Mouse (Mus musculus): ENCODE measurements at regions not wholly inside any gene's neighbourhood (a gene's known extent, or its start where the extent isn't known, plus 50 kb on each side); places are given as distances from the start of the nearest gene placed in this dataset.

DNA sequence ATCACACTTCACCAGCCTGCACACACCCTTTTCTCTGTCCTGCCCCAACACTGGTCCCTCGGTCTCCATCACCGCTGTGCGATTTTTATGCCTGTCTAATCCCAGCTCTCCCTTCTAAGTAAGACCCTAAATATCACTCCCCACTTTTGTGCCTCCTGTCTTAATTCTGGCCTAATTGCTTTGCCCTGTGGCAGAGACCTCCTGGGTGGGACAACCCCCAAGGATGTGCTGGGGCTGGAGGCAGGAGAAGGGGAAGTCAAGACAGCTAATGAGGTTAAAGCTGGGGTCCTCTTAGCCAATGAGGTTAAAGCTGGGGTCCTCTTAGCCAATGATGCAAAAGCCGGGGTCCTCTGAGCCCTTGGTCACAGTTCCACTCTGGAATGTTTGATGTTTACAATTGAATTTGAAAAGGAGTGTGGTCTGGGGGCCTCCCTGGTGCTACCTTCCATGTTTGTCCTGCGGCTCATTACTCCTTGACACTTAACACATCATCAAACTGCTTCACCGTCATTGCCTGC is 290.5 kb upstream of the Tbx3 start:
- Histone ChIP-seq H3K27ac (replicated peaks) (no peak overlapping the region), H3K36me3 (no peaks in the 10 kb centered on the region), H3K27me3 (no peaks in the 10 kb centered on the region), H3K9me3 (replicated peaks) (no peaks in the 10 kb centered on the region), H3K4me3 (replicated peaks) (no peak overlapping the region), H3K4me2 (replicated peaks) (no peak overlapping the region), H3K9ac (no peak overlapping the region), H3K4me1 (no peaks in the 10 kb centered on the region)
- WGBS: 68% methylated on average over 6 of the region's 6 CpGs
- ATAC-seq (ENCODE audit: insufficient number of reproducible peaks, low FRiP score, low TSS enrichment, low read depth): no peak

DNA sequence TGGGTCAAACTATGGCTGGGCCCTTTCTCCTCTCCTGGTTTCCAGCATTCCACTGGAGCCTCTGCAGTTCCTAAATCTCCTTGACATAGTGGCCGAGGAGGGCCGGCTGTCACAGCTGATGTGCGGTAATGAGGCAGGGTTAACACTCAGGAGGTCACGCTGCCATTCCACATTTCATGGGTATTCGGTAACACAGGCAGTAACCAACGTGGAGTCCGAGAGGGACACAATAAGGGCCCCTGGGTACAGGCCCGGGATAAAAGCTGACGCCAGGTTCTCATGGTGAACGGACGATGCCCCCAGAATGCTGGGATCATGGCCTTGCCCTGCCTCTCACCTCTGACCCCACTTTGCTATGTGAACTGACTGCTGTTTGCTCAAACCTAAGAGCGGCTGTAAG is 289.0 kb upstream of the Tbx3 start:
- no peaks in the 10 kb centered on the region for H3K9me3 ChIP-seq (replicated peaks)
- H3K9ac ChIP-seq: no peak overlapping the region
- H3K4me1 ChIP-seq: no peaks in the 10 kb centered on the region
- no peak overlapping the region for H3K27ac ChIP-seq (replicated peaks)
- H3K4me3 ChIP-seq (replicated peaks): no peak overlapping the region
- 55% methylated on average over 12 of the region's 12 CpGs for WGBS
- no peak for ATAC-seq (ENCODE audit: insufficient number of reproducible peaks, low FRiP score, low TSS enrichment, low read depth)
- H3K27me3 ChIP-seq: no peaks in the 10 kb centered on the region
- no peak overlapping the region for H3K4me2 ChIP-seq (replicated peaks)
- H3K36me3 ChIP-seq: no peaks in the 10 kb centered on the region

DNA sequence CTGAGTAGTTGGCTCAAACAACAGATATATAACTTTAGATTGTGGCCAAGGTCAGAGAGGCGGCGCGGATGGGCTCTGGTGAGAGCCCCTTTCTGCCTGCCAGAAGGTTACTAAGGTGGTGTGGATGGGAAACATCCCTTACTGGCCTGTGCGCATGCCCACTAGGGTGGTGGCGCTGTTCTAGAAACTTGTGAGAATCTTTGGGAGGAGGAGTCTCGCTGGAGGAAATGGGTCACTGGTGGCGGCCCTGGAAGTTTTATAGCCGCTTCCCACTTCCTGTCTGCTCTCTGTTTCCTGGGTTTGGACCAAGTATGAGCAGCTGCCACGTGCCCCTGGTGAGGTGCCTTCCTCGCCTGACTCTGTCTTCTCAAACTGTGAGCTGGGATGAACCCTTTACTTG is 285.0 kb upstream of the Tbx3 start:
- WGBS: 94% methylated on average over 10 of the region's 10 CpGs
- H3K27me3 ChIP-seq: no peaks in the 10 kb centered on the region
- H3K36me3 ChIP-seq: no peaks in the 10 kb centered on the region
- H3K9me3 ChIP-seq (replicated peaks): no peaks in the 10 kb centered on the region
- H3K9ac ChIP-seq: no peak overlapping the region
- no peak for ATAC-seq (ENCODE audit: insufficient number of reproducible peaks, low FRiP score, low TSS enrichment, low read depth)
- no peak overlapping the region for H3K27ac ChIP-seq (replicated peaks)
- no peak overlapping the region for H3K4me3 ChIP-seq (replicated peaks)
- peaks cover 19% of the 10 kb centered on the region for H3K4me1 ChIP-seq
- H3K4me2 ChIP-seq (replicated peaks): no peak overlapping the region

DNA sequence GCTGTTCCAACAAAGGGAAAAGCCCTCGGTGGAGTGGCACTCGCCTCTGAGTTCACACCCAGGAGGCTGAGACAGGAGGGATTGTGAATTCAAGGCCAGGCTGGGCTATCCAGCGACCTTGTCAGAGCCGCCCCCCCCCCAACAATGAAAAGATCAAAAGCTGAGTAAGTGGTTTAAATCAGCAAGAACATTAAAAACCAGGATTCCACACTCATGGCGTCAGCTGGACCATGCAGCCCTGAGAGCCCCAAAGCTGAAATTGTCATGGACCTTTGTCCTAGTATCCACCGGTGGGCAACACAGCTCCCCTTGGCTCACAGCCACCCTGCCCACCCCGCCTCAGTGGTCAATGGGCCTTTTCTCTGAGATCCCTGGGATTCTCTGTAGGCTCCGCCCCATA is 283.6 kb upstream of the Tbx3 start:
- WGBS: 75% methylated on average over 8 of the region's 8 CpGs
- ATAC-seq (ENCODE audit: insufficient number of reproducible peaks, low FRiP score, low TSS enrichment, low read depth): no peak
- Histone ChIP-seq H3K36me3 (no peaks in the 10 kb centered on the region), H3K27ac (replicated peaks) (no peak overlapping the region), H3K4me1 (peaks cover 20% of the 10 kb centered on the region), H3K4me2 (replicated peaks) (no peak overlapping the region), H3K9me3 (replicated peaks) (no peaks in the 10 kb centered on the region), H3K4me3 (replicated peaks) (no peak overlapping the region), H3K9ac (no peak overlapping the region), H3K27me3 (no peaks in the 10 kb centered on the region)

DNA sequence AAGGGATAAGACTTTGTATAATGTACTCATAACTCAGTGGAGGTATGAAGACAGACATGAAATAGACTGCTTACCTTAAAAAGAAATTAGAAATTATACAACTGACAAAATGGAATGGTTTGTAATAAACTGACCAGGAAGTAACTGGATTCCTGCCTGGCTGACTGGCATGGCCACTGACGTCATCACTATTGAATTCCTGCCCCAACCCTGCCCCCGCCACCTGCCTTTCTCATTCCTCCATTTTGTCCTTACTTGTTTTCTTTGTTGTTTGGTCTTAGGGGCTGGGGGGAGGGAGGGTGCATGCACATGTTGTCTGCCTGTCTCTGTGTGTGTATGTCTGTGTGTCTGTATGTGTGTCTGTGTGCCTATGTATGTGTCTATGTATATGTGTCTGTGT is 283.2 kb upstream of the Tbx3 start:
- 55% methylated on average over 2 of the region's 2 CpGs for WGBS

DNA sequence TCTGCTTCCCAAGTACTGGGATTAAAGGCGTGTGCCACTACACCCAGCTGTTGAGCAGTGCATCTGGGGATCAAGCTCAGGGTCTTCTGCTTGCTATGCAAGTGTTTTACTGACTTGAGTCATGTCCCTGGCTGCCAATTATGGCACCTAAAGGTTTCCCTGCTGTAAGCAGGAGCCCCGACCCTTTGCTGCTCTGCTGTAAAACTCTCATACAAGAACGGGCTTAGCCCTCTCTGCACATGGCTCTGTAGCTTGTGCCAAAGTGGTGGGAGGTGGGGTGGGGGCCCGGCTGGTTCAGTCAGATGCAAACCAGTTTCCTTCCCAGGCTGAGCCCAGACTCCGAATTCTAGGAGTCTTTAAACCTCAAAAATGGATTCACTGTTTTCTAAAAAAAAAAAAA is 281.6 kb upstream of the Tbx3 start:
- WGBS: 41% methylated on average over 5 of the region's 5 CpGs
- no peaks in the 10 kb centered on the region for H3K36me3 ChIP-seq
- H3K27ac ChIP-seq (replicated peaks): peak overlapping the region; percentile 83
- H3K9me3 ChIP-seq (replicated peaks): no peaks in the 10 kb centered on the region
- H3K4me2 ChIP-seq (replicated peaks): no peak overlapping the region
- no peak overlapping the region for H3K4me3 ChIP-seq (replicated peaks)
- no peak overlapping the region for H3K9ac ChIP-seq
- H3K4me1 ChIP-seq: peaks cover 22% of the 10 kb centered on the region
- H3K27me3 ChIP-seq: no peaks in the 10 kb centered on the region
- no peak for ATAC-seq (ENCODE audit: insufficient number of reproducible peaks, low FRiP score, low TSS enrichment, low read depth)

More for the DNA sequence above, 283.2 kb upstream of the Tbx3 start:
- Histone ChIP-seq H3K4me1 (peaks cover 20% of the 10 kb centered on the region), H3K36me3 (no peaks in the 10 kb centered on the region), H3K27ac (replicated peaks) (no peak overlapping the region), H3K27me3 (no peaks in the 10 kb centered on the region), H3K9ac (no peak overlapping the region), H3K4me2 (replicated peaks) (no peak overlapping the region), H3K9me3 (replicated peaks) (no peaks in the 10 kb centered on the region), H3K4me3 (replicated peaks) (no peak overlapping the region)
- ATAC-seq (ENCODE audit: insufficient number of reproducible peaks, low FRiP score, low TSS enrichment, low read depth): no peak

DNA sequence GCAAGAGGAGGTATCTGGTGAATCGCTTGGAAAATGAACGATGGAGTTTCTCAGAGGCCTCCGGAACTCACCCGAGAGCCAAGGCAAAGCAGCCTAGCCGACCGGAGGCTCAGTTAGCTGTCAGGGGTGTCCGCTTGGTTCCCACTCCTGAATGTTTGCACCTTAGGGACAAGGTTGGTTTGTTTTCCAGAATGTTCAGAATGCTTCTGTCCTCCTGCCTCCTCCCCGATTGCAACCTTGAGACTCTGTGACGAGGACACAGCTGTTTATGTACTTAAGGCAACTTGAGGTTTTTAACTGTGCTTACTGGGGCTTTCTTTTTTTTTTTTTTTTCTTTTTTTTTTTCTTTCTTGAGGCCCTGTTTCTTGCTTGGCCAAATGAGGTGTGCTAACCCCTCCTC is 281.1 kb upstream of the Tbx3 start:
- Histone ChIP-seq H3K27me3 (no peaks in the 10 kb centered on the region), H3K4me1 (peaks cover 22% of the 10 kb centered on the region), H3K9me3 (replicated peaks) (no peaks in the 10 kb centered on the region), H3K27ac (replicated peaks) (peak overlapping the region; percentile 83), H3K36me3 (no peaks in the 10 kb centered on the region), H3K9ac (no peak overlapping the region), H3K4me3 (replicated peaks) (no peak overlapping the region), H3K4me2 (replicated peaks) (no peak overlapping the region)
- WGBS: 39% methylated on average over 9 of the region's 9 CpGs
- ATAC-seq (ENCODE audit: insufficient number of reproducible peaks, low FRiP score, low TSS enrichment, low read depth): no peak

DNA sequence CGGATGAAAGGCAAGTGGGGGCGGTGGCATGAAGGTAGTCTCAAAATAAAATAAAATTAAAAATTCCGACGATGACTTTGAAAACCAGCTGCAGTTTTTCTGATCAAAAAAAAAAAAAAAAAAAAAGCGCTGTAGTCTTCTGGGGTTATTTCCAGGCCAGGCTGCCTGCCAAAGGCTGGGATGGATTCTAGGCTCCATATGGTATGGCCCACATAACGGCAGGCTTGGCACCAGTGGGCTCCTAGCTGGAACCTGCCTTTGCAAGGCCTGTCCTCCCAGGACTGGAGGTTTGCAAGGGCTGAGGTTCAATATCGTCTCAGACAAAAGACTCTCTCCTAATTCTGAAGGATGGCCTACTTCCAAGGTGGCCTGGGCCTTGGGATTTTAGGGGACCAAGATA is 280.6 kb upstream of the Tbx3 start:
- no peaks in the 10 kb centered on the region for H3K36me3 ChIP-seq
- no peaks in the 10 kb centered on the region for H3K9me3 ChIP-seq (replicated peaks)
- H3K4me3 ChIP-seq (replicated peaks): no peak overlapping the region
- no peaks in the 10 kb centered on the region for H3K27me3 ChIP-seq
- ATAC-seq (ENCODE audit: insufficient number of reproducible peaks, low FRiP score, low TSS enrichment, low read depth): peak; percentile 66; the same call in 1 of the 2 replicates
- WGBS: 42% methylated on average over 7 of the region's 7 CpGs
- H3K9ac ChIP-seq: no peak overlapping the region
- H3K4me1 ChIP-seq: peaks cover 22% of the 10 kb centered on the region
- H3K4me2 ChIP-seq (replicated peaks): no peak overlapping the region
- H3K27ac ChIP-seq (replicated peaks): no peak overlapping the region; the same call in 1 of the 2 replicates

DNA sequence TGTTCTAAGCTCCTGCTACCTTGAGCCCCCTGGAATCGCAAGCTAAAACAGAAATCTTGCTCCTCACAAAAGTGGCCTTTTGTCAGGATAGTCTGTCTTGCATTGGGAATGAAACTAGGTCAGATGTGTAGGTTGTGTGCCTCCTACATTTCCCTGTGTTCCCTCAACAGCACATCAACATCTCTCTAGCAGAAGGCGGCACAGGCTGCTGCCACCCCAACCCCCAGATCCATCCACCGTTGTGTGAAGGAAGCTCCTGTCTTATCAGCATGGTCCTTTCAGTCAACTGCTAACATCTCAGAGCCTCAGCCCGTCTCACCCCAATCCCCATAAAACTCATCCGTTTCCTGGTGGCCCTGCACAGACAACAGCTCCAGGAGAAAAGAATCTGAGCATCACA is 272.0 kb upstream of the Tbx3 start:
- Histone ChIP-seq H3K9ac (no peak overlapping the region), H3K4me3 (replicated peaks) (no peak overlapping the region), H3K4me2 (replicated peaks) (no peak overlapping the region), H3K27ac (replicated peaks) (no peak overlapping the region), H3K36me3 (no peaks in the 10 kb centered on the region), H3K9me3 (replicated peaks) (no peaks in the 10 kb centered on the region), H3K4me1 (peaks cover 16% of the 10 kb centered on the region), H3K27me3 (no peaks in the 10 kb centered on the region)
- ATAC-seq (ENCODE audit: insufficient number of reproducible peaks, low FRiP score, low TSS enrichment, low read depth): no peak
- 87% methylated on average over 5 of the region's 5 CpGs for WGBS

DNA sequence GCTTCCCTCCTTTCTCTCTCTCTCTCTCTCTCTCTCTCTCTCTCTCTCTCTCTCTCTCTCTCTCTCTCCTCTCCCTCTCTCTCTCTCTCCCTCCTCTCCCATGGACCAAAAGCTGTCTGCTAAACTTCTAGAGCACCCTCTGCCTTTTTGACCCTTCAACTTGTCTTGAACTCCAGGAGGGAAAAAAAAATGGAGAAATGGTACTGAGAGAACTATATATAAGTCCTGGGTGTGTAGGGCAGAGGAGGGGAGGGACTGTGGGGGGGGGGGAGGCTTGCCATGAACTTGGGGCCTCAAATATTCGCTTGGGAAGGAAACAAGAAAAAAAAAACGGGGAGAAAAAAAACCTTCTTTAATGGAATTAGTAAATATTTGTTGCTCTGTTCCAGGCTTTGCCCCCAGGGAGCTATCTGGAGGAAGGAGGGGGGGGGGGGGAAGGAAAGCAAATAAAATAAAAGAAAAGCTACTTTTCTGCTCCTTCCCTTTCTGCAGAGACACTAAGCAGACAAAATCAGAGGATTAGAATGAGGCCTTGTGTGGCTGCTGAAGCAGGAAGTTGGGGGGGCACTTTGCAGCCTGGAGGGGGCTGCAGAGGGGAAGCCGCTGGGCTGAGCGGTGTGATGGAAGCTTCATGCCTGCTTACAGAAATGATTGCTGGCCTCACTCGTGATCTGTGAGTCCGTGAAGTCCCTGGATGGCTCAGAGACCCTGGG is 270.1 kb upstream of the Tbx3 start:
- Histone ChIP-seq H3K4me2 (replicated peaks) (no peak overlapping the region), H3K27ac (replicated peaks) (peak overlapping the region; percentile 58), H3K9me3 (replicated peaks) (no peaks in the 10 kb centered on the region), H3K4me1 (peaks cover 16% of the 10 kb centered on the region), H3K27me3 (no peaks in the 10 kb centered on the region), H3K9ac (no peak overlapping the region), H3K36me3 (no peaks in the 10 kb centered on the region), H3K4me3 (replicated peaks) (no peak overlapping the region)
- no peak for ATAC-seq (ENCODE audit: insufficient number of reproducible peaks, low FRiP score, low TSS enrichment, low read depth)
- WGBS: 7% methylated on average over 6 of the region's 6 CpGs

DNA sequence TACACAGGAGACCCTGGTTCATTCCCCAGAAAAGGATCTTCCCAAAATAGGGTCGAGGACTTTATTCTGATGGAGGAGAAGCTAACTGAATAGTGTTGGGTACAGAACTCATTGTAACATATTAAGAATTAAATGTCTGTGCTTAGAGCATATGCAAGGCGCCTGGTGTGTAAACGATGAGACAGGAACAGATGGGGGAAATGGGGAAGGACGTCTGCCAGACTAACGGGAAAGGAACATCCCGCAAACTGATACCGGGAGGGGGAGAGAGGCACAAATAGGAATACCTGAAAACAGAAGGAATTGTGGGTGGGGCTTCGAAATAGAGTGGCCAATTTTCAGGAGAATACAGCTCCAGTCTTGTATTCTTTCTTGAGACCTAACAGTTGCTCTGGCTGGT is 268.6 kb upstream of the Tbx3 start:
- no peak overlapping the region for H3K4me2 ChIP-seq (replicated peaks)
- H3K4me3 ChIP-seq (replicated peaks): no peak overlapping the region
- no peak overlapping the region for H3K9ac ChIP-seq
- H3K27me3 ChIP-seq: no peaks in the 10 kb centered on the region
- ATAC-seq (ENCODE audit: insufficient number of reproducible peaks, low FRiP score, low TSS enrichment, low read depth): no peak
- H3K9me3 ChIP-seq (replicated peaks): no peaks in the 10 kb centered on the region
- 79% methylated on average over 8 of the region's 8 CpGs for WGBS
- H3K36me3 ChIP-seq: no peaks in the 10 kb centered on the region
- no peak overlapping the region for H3K27ac ChIP-seq (replicated peaks)
- H3K4me1 ChIP-seq: peaks cover 16% of the 10 kb centered on the region

DNA sequence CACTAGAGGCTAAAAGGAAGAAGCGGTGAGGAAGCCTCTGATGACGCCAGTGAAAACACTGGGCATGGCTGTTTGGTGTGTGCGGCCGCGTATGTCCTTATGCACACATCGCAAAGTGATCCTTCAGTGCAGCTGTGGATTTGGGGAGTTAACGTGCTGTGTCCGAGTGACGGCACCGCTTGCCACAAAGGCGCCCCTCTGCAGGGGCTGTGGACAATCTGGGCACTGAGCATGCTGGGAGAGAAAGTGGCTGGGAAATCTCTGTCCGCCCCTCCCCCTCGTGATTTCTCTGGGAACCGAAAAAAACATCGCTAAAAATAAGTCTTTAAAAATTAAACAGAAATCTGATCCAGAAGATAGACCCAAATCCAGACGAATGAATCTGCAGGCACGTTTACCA is 267.8 kb upstream of the Tbx3 start:
- no peak overlapping the region for H3K9ac ChIP-seq
- no peaks in the 10 kb centered on the region for H3K9me3 ChIP-seq (replicated peaks)
- 59% methylated on average over 17 of the region's 17 CpGs for WGBS
- peaks cover 16% of the 10 kb centered on the region for H3K4me1 ChIP-seq
- H3K4me3 ChIP-seq (replicated peaks): no peak overlapping the region
- no peak overlapping the region for H3K27ac ChIP-seq (replicated peaks)
- no peaks in the 10 kb centered on the region for H3K36me3 ChIP-seq
- ATAC-seq (ENCODE audit: insufficient number of reproducible peaks, low FRiP score, low TSS enrichment, low read depth): no peak
- no peaks in the 10 kb centered on the region for H3K27me3 ChIP-seq
- no peak overlapping the region for H3K4me2 ChIP-seq (replicated peaks)

Measured in embryonic facial prominence, embryonic 15.5 days (tissue).